Mouse (Mus musculus) neural tube, postnatal 0 days (tissue): ENCODE results near the gene Olfr1023. TPM values are rescaled to one million over a fixed set of nuclear protein-coding genes. Genes with fewer than 3 reads are reported as not detected.

Source experiments
- polyA plus RNA-seq: library from polyadenylated mRNA; unstranded; fragments of >200 nt; fragmentation: Nextera tagmentation; extraction: Ambion mirVana; gene quantifications from 2 replicates; pipeline ENCODE4 v1.2.1, GENCODE M21; 2015

Gene Olfr1023
- polyA plus RNA-seq = not detected in 2 replicates

DNA sequence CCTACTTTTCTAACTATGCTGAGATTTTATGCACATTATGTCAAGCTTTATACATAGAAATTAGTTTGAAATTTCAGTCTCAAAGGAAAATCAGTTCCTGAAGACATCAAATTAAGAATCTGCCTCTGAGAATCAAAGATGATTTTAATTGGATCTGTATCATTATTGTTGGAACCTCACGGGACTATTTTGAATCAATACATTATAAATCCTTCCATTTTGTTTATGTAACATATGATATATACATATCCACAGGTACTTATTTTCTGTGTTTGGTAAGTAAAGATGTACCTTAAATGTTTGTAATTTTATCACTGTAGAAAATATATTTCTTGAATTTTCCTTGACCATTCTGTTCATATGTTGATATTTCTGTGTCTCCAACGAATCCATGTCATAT lies at the start of gene Olfr1023:
Olfr1023 (plus strand) TSS at position 301 of the 400 bp plus-strand sequence.

DNA sequence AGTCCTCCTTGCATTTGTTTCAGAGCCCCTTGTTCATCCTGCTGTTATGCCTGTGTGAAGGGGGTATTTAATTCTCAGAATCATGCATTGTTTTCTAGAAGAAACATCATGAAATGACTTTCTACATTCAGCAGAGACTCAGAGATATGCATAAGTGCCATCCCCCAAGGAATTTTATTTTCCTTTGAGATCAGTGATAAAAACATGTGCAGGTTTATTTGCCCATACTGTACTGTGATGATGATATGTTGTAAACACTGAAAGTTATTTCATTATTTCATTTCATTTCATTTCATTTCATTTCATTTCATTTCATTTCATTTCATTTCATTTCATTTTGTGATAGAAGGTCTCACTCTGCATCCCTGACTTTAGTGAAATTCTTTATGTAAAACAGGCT lies 40.1 kb upstream of the Olfr1023 start, which contains the start of gene Olfr1019:
Olfr1019 (minus strand) TSS at position 101 of the 400 bp plus-strand sequence.

DNA sequence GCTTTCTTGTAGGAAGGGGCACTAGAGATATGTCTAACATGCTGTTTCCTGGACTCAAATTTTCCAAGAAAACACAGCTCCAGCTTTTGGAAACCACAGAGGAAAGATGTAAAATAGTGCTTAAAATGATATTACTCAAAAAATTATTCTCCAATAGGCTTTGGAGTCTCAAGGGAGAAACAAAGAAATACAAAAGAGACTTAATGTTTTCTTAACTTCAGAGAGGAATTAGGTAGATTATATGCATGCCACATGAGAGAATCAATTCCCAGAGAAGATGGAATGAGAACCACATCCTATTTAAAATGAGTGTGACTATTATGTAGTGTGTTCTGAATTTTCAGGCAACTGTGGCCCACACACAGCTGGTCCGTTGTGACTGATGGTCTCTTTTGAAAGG lies 38.7 kb upstream of the Olfr1023 start, which contains the start of gene Olfr1020:
Olfr1020 (plus strand) TSS at position 301 of the 400 bp plus-strand sequence.

DNA sequence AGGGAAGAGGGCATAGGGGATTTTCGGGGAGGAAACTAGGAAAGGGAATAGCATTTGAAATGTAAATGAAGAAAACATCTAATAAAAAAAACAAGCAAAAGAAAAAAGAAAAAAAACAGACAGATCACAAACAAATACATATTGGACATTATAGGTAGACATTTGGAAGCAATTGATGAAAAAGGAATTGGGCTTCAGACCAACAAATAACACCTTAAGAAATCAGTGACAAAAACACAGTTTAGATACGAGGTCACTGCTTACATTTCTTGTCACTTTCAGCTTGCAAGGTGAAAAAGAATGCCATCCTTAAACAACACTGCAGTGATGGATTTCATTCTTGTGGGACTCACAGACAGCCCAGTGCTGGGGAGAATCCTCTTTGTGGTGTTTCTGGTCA lies 17.1 kb upstream of the Olfr1023 start, which contains the start of gene Olfr1022:
Olfr1022 (plus strand) TSS at position 301 of the 400 bp plus-strand sequence.

DNA sequence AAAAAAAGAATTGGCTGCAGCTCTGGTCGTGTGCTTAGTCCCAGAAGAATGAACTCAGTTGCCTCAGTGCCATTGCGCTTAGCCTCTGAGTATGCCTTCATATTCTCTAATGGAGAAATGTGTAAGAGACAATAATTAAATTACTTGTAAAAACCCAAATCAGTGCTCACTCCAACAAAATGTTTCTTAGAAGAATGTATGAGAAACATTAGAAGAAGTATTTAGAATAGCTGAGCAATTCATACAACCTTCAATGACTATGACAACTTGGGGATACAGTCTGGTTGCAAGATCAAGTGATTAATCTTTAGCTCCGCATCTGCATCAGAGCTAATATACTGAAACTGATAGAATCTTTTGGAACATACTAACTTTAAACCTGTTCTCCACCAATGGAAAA lies 19.5 kb downstream of the Olfr1023 start, which contains the start of gene Olfr1024:
Olfr1024 (minus strand) TSS at position 101 of the 400 bp plus-strand sequence.

DNA sequence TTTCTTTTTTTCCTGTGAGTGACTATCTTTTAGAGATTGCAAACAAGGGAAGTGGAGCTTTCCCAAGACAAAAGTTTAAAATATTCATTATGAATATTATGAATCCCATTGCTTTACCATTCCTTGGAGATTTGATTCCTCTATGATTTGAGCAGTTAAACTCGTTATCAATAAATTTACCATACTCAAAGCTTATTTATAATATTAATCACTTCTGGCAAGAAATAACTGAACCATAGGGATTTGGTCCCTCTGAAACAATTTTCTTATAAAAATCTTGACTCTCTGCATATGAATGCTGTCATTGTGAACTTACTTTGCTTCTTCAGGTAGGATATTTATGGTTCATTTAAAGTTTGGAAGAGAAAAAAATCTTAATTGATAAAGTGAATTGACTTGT lies 29.5 kb downstream of the Olfr1023 start, which contains the start of gene Olfr1025-ps1:
Olfr1025-ps1 (plus strand) TSS at position 301 of the 400 bp plus-strand sequence.

DNA sequence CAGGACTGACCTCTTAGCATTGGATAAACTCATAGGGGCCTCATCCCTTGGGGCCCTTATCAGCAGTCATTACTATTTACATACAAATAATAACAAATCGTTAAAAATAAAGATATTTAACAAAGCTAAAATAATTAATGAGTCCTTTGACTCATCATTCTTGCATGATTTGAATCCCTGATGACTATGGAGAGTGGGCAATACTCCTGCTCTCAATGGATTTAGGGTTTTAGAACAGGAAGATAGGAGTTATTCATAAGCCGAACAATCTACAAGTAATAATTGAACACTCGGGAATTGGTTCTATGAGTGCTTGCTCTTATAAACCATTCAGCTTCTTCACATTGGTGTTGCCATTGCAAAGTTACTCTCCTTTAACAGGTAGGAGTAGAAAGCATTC lies 35.8 kb downstream of the Olfr1023 start, which contains the start of gene Olfr1026:
Olfr1026 (plus strand) TSS at position 301 of the 400 bp plus-strand sequence.

Other genes starting within 250 kb of the Olfr1023 start
- not detected in 2 replicates for gene Olfr1002, start 234.9 kb upstream of the Olfr1023 start, polyA plus RNA-seq
- gene Olfr154, start 221.2 kb upstream of the Olfr1023 start, polyA plus RNA-seq = not detected in 2 replicates
- not detected in 2 replicates for gene Olfr1006, start 206.9 kb upstream of the Olfr1023 start, polyA plus RNA-seq
- not detected in 2 replicates for gene Olfr1008, start 196.2 kb upstream of the Olfr1023 start, polyA plus RNA-seq
- gene Olfr1009, start 170.2 kb upstream of the Olfr1023 start, polyA plus RNA-seq = not detected in 2 replicates
- not detected in 2 replicates for gene Olfr1012, start 122.9 kb upstream of the Olfr1023 start, polyA plus RNA-seq
- not detected in 2 replicates for gene Olfr1013, start 118.5 kb upstream of the Olfr1023 start, polyA plus RNA-seq
- gene Olfr1014, start 112.9 kb upstream of the Olfr1023 start, polyA plus RNA-seq = not detected in 2 replicates
- not detected in 2 replicates for gene Olfr1015, start 103.6 kb upstream of the Olfr1023 start, polyA plus RNA-seq
- not detected in 2 replicates for gene Olfr1016, start 83.1 kb upstream of the Olfr1023 start, polyA plus RNA-seq
- gene Olfr1018, start 67.2 kb upstream of the Olfr1023 start, polyA plus RNA-seq = not detected in 2 replicates
- not detected in 2 replicates for gene Olfr1019, start 40.2 kb upstream of the Olfr1023 start, polyA plus RNA-seq
- gene Olfr1020, start 38.6 kb upstream of the Olfr1023 start, polyA plus RNA-seq = not detected in 2 replicates
- not detected in 2 replicates for gene Olfr1022, start 17.0 kb upstream of the Olfr1023 start, polyA plus RNA-seq
- gene Olfr1024, start 19.4 kb downstream of the Olfr1023 start, polyA plus RNA-seq = not detected in 2 replicates
- gene Olfr1025-ps1, start 29.6 kb downstream of the Olfr1023 start, polyA plus RNA-seq = not detected in 2 replicates
- not detected in 2 replicates for gene Olfr1026, start 35.9 kb downstream of the Olfr1023 start, polyA plus RNA-seq
- not detected in 2 replicates for gene Olfr1028, start 64.8 kb downstream of the Olfr1023 start, polyA plus RNA-seq
- gene Olfr1029, start 88.3 kb downstream of the Olfr1023 start, polyA plus RNA-seq = not detected in 2 replicates
- not detected in 2 replicates for gene Olfr1030, start 93.6 kb downstream of the Olfr1023 start, polyA plus RNA-seq
- gene Olfr1031, start 104.7 kb downstream of the Olfr1023 start, polyA plus RNA-seq = not detected in 2 replicates
- not detected in 2 replicates for gene Olfr1032, start 119.9 kb downstream of the Olfr1023 start, polyA plus RNA-seq
- 1.1 and 1.4 TPM in 2 replicates for gene Olfr1033, start 135.0 kb downstream of the Olfr1023 start, polyA plus RNA-seq
- gene Olfr1034, start 160.2 kb downstream of the Olfr1023 start, polyA plus RNA-seq = not detected in 2 replicates
- gene Olfr1036, start 188.4 kb downstream of the Olfr1023 start, polyA plus RNA-seq = not detected in 2 replicates
- not detected in 2 replicates for gene Olfr1037, start 201.7 kb downstream of the Olfr1023 start, polyA plus RNA-seq